26 mouse cellular contexts compared by ENCODE assay signal in the genomic region with DNA sequence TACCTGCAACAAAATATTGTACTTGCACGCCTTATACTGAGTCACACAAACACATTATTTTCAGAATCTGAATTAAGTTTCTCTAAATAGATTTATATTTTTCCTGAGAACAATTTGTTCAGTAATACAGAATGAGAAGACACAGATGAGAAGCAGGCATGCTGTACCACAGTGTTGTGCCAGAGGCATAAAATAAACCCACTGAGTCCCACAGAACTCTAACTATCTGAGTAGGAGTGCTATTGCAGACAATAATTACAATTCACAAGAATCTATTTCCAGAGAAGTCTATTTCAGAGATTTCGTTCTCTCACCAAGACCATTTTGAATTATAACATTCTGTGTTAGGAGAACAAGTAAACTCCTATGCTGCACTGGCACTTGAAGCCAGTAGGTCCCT. TPM values are rescaled to one million over a fixed set of nuclear protein-coding genes. Genes with fewer than 3 reads are reported as not detected.
DNase-seq lines count a peak whose midpoint lies in the region; ATAC-seq and TF ChIP-seq lines count a peak whose summit lies in the region.
"Had no signal": no experiment of that assay in that cellular context is flagged by ENCODE, and none has a peak within 500 bp of the region (broad histone marks: within the 10 kb centered on the region; RNA-seq: fewer than 3 reads in every experiment).

No protein-coding gene starts in this region.

- no peak overlapping the region for H3K9ac ChIP-seq in neural tube, embryonic 15.5 days (replicated peaks)
- H3K9ac ChIP-seq in forebrain, embryonic 13.5 days: no peak overlapping the region; the same call in 1 of the 2 replicates
- H3K9ac ChIP-seq: heart, embryonic 15.5 days; limb, embryonic 15.5 days; liver, embryonic 14.5 days; midbrain, embryonic 13.5 days had no signal

- WGBS in neural tube, embryonic 15.5 days: 84% methylated on average over 2 of the region's 2 CpGs
- 27% methylated on average over 2 of the region's 2 CpGs for WGBS in olfactory bulb, adult 2 months
- WGBS in forebrain, embryonic 13.5 days: 95% methylated on average over 2 of the region's 2 CpGs

- peak overlapping the region; percentile 41; the same call in 1 of the 2 replicates for H3K27ac ChIP-seq in neural tube, embryonic 15.5 days (replicated peaks)
- H3K27ac ChIP-seq in olfactory bulb, adult 2 months (ENCODE audit: insufficient read depth, low read depth, low read length): peak overlapping the region; percentile 94
- H3K27ac ChIP-seq in forebrain, embryonic 13.5 days: no peak overlapping the region
- H3K27ac ChIP-seq: heart, embryonic 15.5 days; limb, embryonic 10.5 days; limb, embryonic 15.5 days; liver, embryonic 14.5 days; macrophage; midbrain, embryonic 13.5 days had no signal

- H3K4me2 ChIP-seq in neural tube, embryonic 15.5 days: no peak overlapping the region
- H3K4me2 ChIP-seq in forebrain, embryonic 13.5 days: no peak overlapping the region
- H3K4me2 ChIP-seq: heart, embryonic 15.5 days; limb, embryonic 15.5 days; midbrain, embryonic 13.5 days had no signal

- ATAC-seq in neural tube, embryonic 15.5 days (ENCODE audit: low FRiP score): no peak
- ATAC-seq in forebrain, embryonic 13.5 days: no peak
- ATAC-seq: forebrain, embryonic 14.5 days; intestine, embryonic 16.5 days; midbrain, embryonic 13.5 days had no signal

- H3K9me3 ChIP-seq in neural tube, embryonic 15.5 days (replicated peaks): no peaks in the 10 kb centered on the region
- H3K9me3 ChIP-seq in forebrain, embryonic 13.5 days (replicated peaks): no peaks in the 10 kb centered on the region
- H3K9me3 ChIP-seq: heart, embryonic 15.5 days; limb, embryonic 10.5 days; limb, embryonic 15.5 days; midbrain, embryonic 13.5 days had no signal

- H3K4me3 ChIP-seq in neural tube, embryonic 15.5 days (replicated peaks): no peak overlapping the region
- H3K4me3 ChIP-seq in olfactory bulb, adult 2 months (ENCODE audit: insufficient read depth, low read depth, low read length): no peak overlapping the region
- no peak overlapping the region for H3K4me3 ChIP-seq in forebrain, embryonic 13.5 days
- H3K4me3 ChIP-seq: heart, embryonic 15.5 days; limb, embryonic 10.5 days; limb, embryonic 15.5 days; midbrain, embryonic 13.5 days had no signal

- DNase-seq in layer of hippocampus, adult 18-20 months (ENCODE audit: low spot score in 2 of 2): peak; percentile 31 to 75
- DNase-seq in layer of hippocampus, adult 9-10 months (ENCODE audit: low spot score): no peak
- DNase-seq in neural tube, embryonic 10.5 days (ENCODE audit: extremely low spot score, low spot score): no peak
- peak; percentile 48 to 62 for DNase-seq in left cerebral cortex, adult 9 months (ENCODE audit: low spot score in 2 of 2)
- DNase-seq in liver: no peak
- DNase-seq: adrenal gland, postnatal 25 days; B cell, adult 2 months; cerebellum, adult 2 months; cerebellum, postnatal 25 days; gastrocnemius, postnatal 10 days; kidney, adult 9 months; kidney, postnatal 14 days; lung, adult 2 months; lung, postnatal 10 days; thymus, postnatal 14 days had no signal

- peaks cover 6% of the 10 kb centered on the region; the same call in 1 of the 2 replicates for H3K4me1 ChIP-seq in neural tube, embryonic 15.5 days
- H3K4me1 ChIP-seq in olfactory bulb, adult 2 months (ENCODE audit: control insufficient read depth, insufficient read depth, low read length): peaks cover 8% of the 10 kb centered on the region; the same call in 1 of the 2 replicates
- H3K4me1 ChIP-seq in forebrain, embryonic 13.5 days: peaks cover 7% of the 10 kb centered on the region
- H3K4me1 ChIP-seq: limb, embryonic 10.5 days had no signal

- TF ChIP-seq POLR2A in olfactory bulb, adult 2 months (IDR thresholded peaks at IDR 0.05; ENCODE audit: insufficient read depth, low read depth, low read length): no peak

- H3K27me3 ChIP-seq in neural tube, embryonic 15.5 days (replicated peaks): no peaks in the 10 kb centered on the region
- no peaks in the 10 kb centered on the region for H3K27me3 ChIP-seq in forebrain, embryonic 13.5 days
- H3K27me3 ChIP-seq: heart, embryonic 15.5 days; limb, embryonic 15.5 days; midbrain, embryonic 13.5 days had no signal

- no peak for TF ChIP-seq CTCF in olfactory bulb, adult 2 months (IDR thresholded peaks at IDR 0.05; ENCODE audit: insufficient read depth, low read depth, low read length)

- peaks cover 12% of the 10 kb centered on the region; the same call in 1 of the 2 replicates for H3K36me3 ChIP-seq in neural tube, embryonic 15.5 days
- peaks cover 13% of the 10 kb centered on the region; the same call in 1 of the 2 replicates for H3K36me3 ChIP-seq in forebrain, embryonic 13.5 days (ENCODE audit: poor library complexity, severe bottlenecking)
- H3K36me3 ChIP-seq: heart, embryonic 15.5 days had no signal

RNA-seq across cellular contexts. Expression of gene Slc25a17, which starts 13.1 kb away (rescaled TPM):
- total RNA-seq in layer of hippocampus, adult 18-20 months (2021): 10 to 100 TPM; 37.9 to 43.3 TPM
- 129 and 134 TPM in 2 replicates for polyA plus RNA-seq in neural tube, embryonic 15.5 days (2015; fragmentation: Nextera tagmentation; extraction: Ambion mirVana)
- not detected in 2 replicates for polyA plus RNA-seq in olfactory bulb, adult 2 months (2012; ENCODE audit: insufficient read depth, insufficient read length, low replicate concordance, missing spikeins)
- polyA plus RNA-seq in forebrain, embryonic 13.5 days (2015; fragmentation: Nextera tagmentation; extraction: Ambion mirVana): 129 and 130 TPM in 2 replicates

RNA-seq across cellular contexts. Expression of gene St13, which starts 52.4 kb away (rescaled TPM):
- total RNA-seq in layer of hippocampus, adult 18-20 months (2021): 100 to 1,000 TPM; 179 to 183 TPM
- 185 and 188 TPM in 2 replicates for polyA plus RNA-seq in neural tube, embryonic 15.5 days (2015; fragmentation: Nextera tagmentation; extraction: Ambion mirVana)
- 972 TPM in 1 of 2 replicates, not detected in the other for polyA plus RNA-seq in olfactory bulb, adult 2 months (2012; ENCODE audit: insufficient read depth, insufficient read length, low replicate concordance, missing spikeins)
- 199 and 201 TPM in 2 replicates for polyA plus RNA-seq in forebrain, embryonic 13.5 days (2015; fragmentation: Nextera tagmentation; extraction: Ambion mirVana)

RNA-seq across cellular contexts. Expression of gene Xpnpep3, which starts 52.5 kb away (rescaled TPM):
- 10 to 100 TPM; 14.3 to 16.6 TPM for total RNA-seq in layer of hippocampus, adult 18-20 months (2021)
- 8.1 and 10.9 TPM in 2 replicates for polyA plus RNA-seq in neural tube, embryonic 15.5 days (2015; fragmentation: Nextera tagmentation; extraction: Ambion mirVana)
- polyA plus RNA-seq in olfactory bulb, adult 2 months (2012; ENCODE audit: insufficient read depth, insufficient read length, low replicate concordance, missing spikeins): not detected in 2 replicates
- 8.4 and 9.5 TPM in 2 replicates for polyA plus RNA-seq in forebrain, embryonic 13.5 days (2015; fragmentation: Nextera tagmentation; extraction: Ambion mirVana)

Comparison
In these comparisons a context has a peak if more than half of its experiments do, and no peak if none do; other contexts are left out.
1. DNase-seq: peak in layer of hippocampus, adult 18-20 months (2 of 2) and left cerebral cortex, adult 9 months (2 of 2); none in layer of hippocampus, adult 9-10 months (single experiment), neural tube, embryonic 10.5 days (single experiment) and liver (single experiment).
2. RNA of gene Slc25a17, which starts 13.1 kb away (polyA plus RNA-seq): 129 to 134 TPM in neural tube, embryonic 15.5 days and 129 to 130 TPM in forebrain, embryonic 13.5 days; not detected in olfactory bulb, adult 2 months; every median in the first group is over 100 times any median in the second.